Mouse (Mus musculus): ENCODE data around the gene Adipoq.

DNA sequence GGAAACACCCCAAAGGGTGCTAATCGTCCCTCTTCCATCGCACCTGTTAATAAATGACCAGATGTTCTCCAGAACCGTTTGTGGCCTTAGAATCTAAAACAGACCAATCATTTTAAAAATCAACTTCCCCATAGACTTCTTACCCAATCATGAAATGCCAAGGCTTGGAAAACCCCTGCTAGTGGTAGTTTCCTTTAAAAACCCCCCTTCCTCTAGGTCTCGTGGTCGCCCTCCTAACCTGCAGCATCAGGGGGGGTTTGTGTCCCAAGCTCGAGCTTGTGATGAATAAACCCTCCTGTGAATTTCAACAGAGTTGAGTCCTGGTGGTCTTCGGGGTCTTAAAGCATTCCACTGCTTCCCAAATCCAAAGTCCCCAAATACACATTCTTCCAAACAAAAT, 41.6 kb downstream of the Adipoq start:
- TF ChIP-seq CTCF (IDR thresholded peaks at IDR 0.05; ENCODE audit: extremely low read depth, insufficient read depth, insufficient read length, insufficient replicate concordance) (no peak), POLR2A (IDR thresholded peaks at IDR 0.05; ENCODE audit: low read depth, low read length) (no peak)
